Comparison of ENCODE assay signal across 18 mouse cellular contexts in genomic region chr6:17785248-17785647, GRCm38 (mm10).
DNase-seq lines count a peak whose midpoint lies in the region; ATAC-seq and TF ChIP-seq lines count a peak whose summit lies in the region.
"Had no signal": no experiment of that assay in that cellular context is flagged by ENCODE, and none has a peak within 500 bp of the region (broad histone marks: within the 10 kb centered on the region; RNA-seq: fewer than 3 reads in every experiment).

No protein-coding gene starts in this region.

- peaks cover 3% of the 10 kb centered on the region; the same call in 1 of the 2 replicates for H3K4me1 ChIP-seq in kidney, adult 2 months (ENCODE audit: control insufficient read depth, insufficient read depth, low read length)
- H3K4me1 ChIP-seq in midbrain, embryonic 14.5 days (ENCODE audit: control insufficient read depth, insufficient read depth, low read length) = no peaks in the 10 kb centered on the region
- H3K4me1 ChIP-seq in midbrain, embryonic 16.5 days (ENCODE audit: control insufficient read depth, insufficient read depth, low read length) = peaks cover 7% of the 10 kb centered on the region
- H3K4me1 ChIP-seq in forebrain, postnatal 0 days (ENCODE audit: insufficient read depth) = no peaks in the 10 kb centered on the region
- H3K4me1 ChIP-seq: embryonic facial prominence, embryonic 13.5 days; heart, embryonic 10.5 days had no signal

- H3K36me3 ChIP-seq in kidney, adult 2 months (ENCODE audit: control insufficient read depth, insufficient read depth, low read length) = no peaks in the 10 kb centered on the region
- H3K36me3 ChIP-seq in midbrain, embryonic 14.5 days (ENCODE audit: control insufficient read depth, insufficient read depth, low read length) = no peaks in the 10 kb centered on the region
- no peaks in the 10 kb centered on the region for H3K36me3 ChIP-seq in midbrain, embryonic 16.5 days (ENCODE audit: control insufficient read depth, insufficient read depth, low read length)
- H3K36me3 ChIP-seq in forebrain, postnatal 0 days (ENCODE audit: insufficient read depth) = no peaks in the 10 kb centered on the region
- H3K36me3 ChIP-seq: embryonic facial prominence, embryonic 13.5 days; limb, embryonic 12.5 days had no signal

- intact Hi-C loops in gastrocnemius, adult 2 months (cut with DNase I) = no loop called here

- no peak overlapping the region for H3K9ac ChIP-seq in midbrain, embryonic 14.5 days (replicated peaks; ENCODE audit: low read length)
- no peak overlapping the region for H3K9ac ChIP-seq in midbrain, embryonic 16.5 days (ENCODE audit: low read depth, low read length)
- no peak overlapping the region for H3K9ac ChIP-seq in forebrain, postnatal 0 days
- H3K9ac ChIP-seq: embryonic facial prominence, embryonic 13.5 days; limb, embryonic 12.5 days; liver, embryonic 14.5 days had no signal

- no peaks in the 10 kb centered on the region for H3K27me3 ChIP-seq in kidney, adult 2 months (replicated peaks; ENCODE audit: control insufficient read depth, insufficient read depth, low read length)
- H3K27me3 ChIP-seq in midbrain, embryonic 14.5 days (ENCODE audit: control insufficient read depth, insufficient read depth, low read length) = no peaks in the 10 kb centered on the region
- H3K27me3 ChIP-seq in midbrain, embryonic 16.5 days (ENCODE audit: control insufficient read depth, insufficient read depth, low read depth, low read length) = no peaks in the 10 kb centered on the region
- H3K27me3 ChIP-seq in forebrain, postnatal 0 days (ENCODE audit: insufficient read depth, low read length) = no peaks in the 10 kb centered on the region
- H3K27me3 ChIP-seq: embryonic facial prominence, embryonic 13.5 days; limb, embryonic 12.5 days had no signal

- no peak for TF ChIP-seq CTCF in gastrocnemius, adult 2 months (IDR thresholded peaks at IDR 0.05)
- TF ChIP-seq CTCF in kidney, adult 2 months (conservative IDR thresholded peaks at IDR 0.05; ENCODE audit: insufficient read depth, insufficient read length, low read depth, low read length) = no peak
- no peak for TF ChIP-seq CTCF in forebrain, postnatal 0 days (IDR thresholded peaks at IDR 0.05; ENCODE audit: low read depth)

- no peaks in the 10 kb centered on the region for H3K9me3 ChIP-seq in midbrain, embryonic 14.5 days (ENCODE audit: control insufficient read depth, low read length)
- no peaks in the 10 kb centered on the region for H3K9me3 ChIP-seq in midbrain, embryonic 16.5 days (replicated peaks; ENCODE audit: control insufficient read depth, low read length, poor library complexity, severe bottlenecking)
- H3K9me3 ChIP-seq in forebrain, postnatal 0 days (ENCODE audit: low read length) = no peaks in the 10 kb centered on the region
- H3K9me3 ChIP-seq: embryonic facial prominence, embryonic 13.5 days; heart, embryonic 10.5 days had no signal

- no peak for TF ChIP-seq POLR2A in kidney, adult 2 months (IDR thresholded peaks at IDR 0.05; ENCODE audit: low read depth, low read length)

- no peak overlapping the region for H3K27ac ChIP-seq in gastrocnemius, adult 2 months
- no peak overlapping the region for H3K27ac ChIP-seq in kidney, adult 2 months (ENCODE audit: insufficient read depth, low read depth, low read length)
- no peak overlapping the region for H3K27ac ChIP-seq in midbrain, embryonic 14.5 days (replicated peaks; ENCODE audit: low read depth, low read length)
- H3K27ac ChIP-seq in midbrain, embryonic 16.5 days (ENCODE audit: low read length) = no peak overlapping the region
- no peak overlapping the region for H3K27ac ChIP-seq in forebrain, postnatal 0 days (ENCODE audit: low read depth, low read length)
- H3K27ac ChIP-seq: embryonic facial prominence, embryonic 13.5 days; heart, embryonic 10.5 days; limb, embryonic 12.5 days; liver, embryonic 14.5 days had no signal

- DNase-seq in gastrocnemius, adult 18-20 months (ENCODE audit: low spot score) = peak; percentile 11
- DNase-seq in gastrocnemius, adult 2 months = no peak
- peak; percentile 9 for DNase-seq in kidney, adult 2 months
- DNase-seq in kidney, postnatal 10 days = no peak
- DNase-seq in midbrain, embryonic 14.5 days = peak; percentile 16
- no peak for DNase-seq in forebrain, postnatal 0 days
- no peak for DNase-seq in layer of hippocampus, adult 11-12 months (ENCODE audit: low spot score)
- DNase-seq: adrenal gland, adult 2 months; cerebellum, adult 8-10 months; gastrocnemius, postnatal 14 days; kidney, adult 11 months; kidney, postnatal 36 days; right cerebral cortex, postnatal 14 days had no signal

- H3K4me3 ChIP-seq in gastrocnemius, adult 2 months = no peak overlapping the region
- no peak overlapping the region for H3K4me3 ChIP-seq in kidney, adult 2 months (ENCODE audit: insufficient read depth, low read depth, low read length)
- no peak overlapping the region for H3K4me3 ChIP-seq in midbrain, embryonic 14.5 days (replicated peaks; ENCODE audit: low read depth, low read length)
- H3K4me3 ChIP-seq in midbrain, embryonic 16.5 days (ENCODE audit: low read depth, low read length) = no peak overlapping the region
- no peak overlapping the region for H3K4me3 ChIP-seq in forebrain, postnatal 0 days (ENCODE audit: low read depth, low read length)
- H3K4me3 ChIP-seq: embryonic facial prominence, embryonic 13.5 days; heart, embryonic 10.5 days; limb, embryonic 12.5 days had no signal

- WGBS in kidney, adult 2 months = 47% methylated on average over 2 of the region's 2 CpGs
- 66% methylated on average over 2 of the region's 2 CpGs for WGBS in midbrain, embryonic 14.5 days
- WGBS in midbrain, embryonic 16.5 days = 74% methylated on average over 2 of the region's 2 CpGs
- WGBS in forebrain, postnatal 0 days = 50% methylated on average over 2 of the region's 2 CpGs

- no peak overlapping the region for H3K4me2 ChIP-seq in midbrain, embryonic 14.5 days (ENCODE audit: low read length)
- no peak overlapping the region for H3K4me2 ChIP-seq in midbrain, embryonic 16.5 days (ENCODE audit: low read length)
- H3K4me2 ChIP-seq in forebrain, postnatal 0 days (ENCODE audit: low read depth) = no peak overlapping the region
- H3K4me2 ChIP-seq: embryonic facial prominence, embryonic 13.5 days; limb, embryonic 12.5 days had no signal

- ATAC-seq in midbrain, embryonic 14.5 days (ENCODE audit: low FRiP score, low TSS enrichment) = no peak
- ATAC-seq in midbrain, embryonic 16.5 days = no peak
- no peak for ATAC-seq in forebrain, postnatal 0 days

Comparison
In these comparisons a context has a peak if more than half of its experiments do, and no peak if none do; other contexts are left out.
1. DNase-seq: peak in gastrocnemius, adult 18-20 months (single experiment), kidney, adult 2 months (single experiment) and midbrain, embryonic 14.5 days (single experiment); none in gastrocnemius, adult 2 months (single experiment), kidney, postnatal 10 days (single experiment), forebrain, postnatal 0 days (single experiment) and layer of hippocampus, adult 11-12 months (single experiment).